Mouse (Mus musculus) adrenal gland, adult 18-20 months (tissue): ENCODE data around the gene Smim22. TPM values are rescaled to one million over a fixed set of nuclear protein-coding genes. Genes with fewer than 3 reads are reported as not detected.

Experiments
- DNase-seq, 2 experiments: peaks; one replicate each; pipeline ENCODE4 v3.0.0; 2021 to 2022; ENCODE audit warnings: low spot score in 2 of 2
- total RNA-seq, 2 experiments: library from RNA; stranded (reverse); gene quantifications; 1 replicate in 1 of 2; 2 replicates in 1 of 2; pipeline ENCODE4 v1.2.3; 2021

Smim22 gene
- total RNA-seq, 2 experiments from 2014 or later, result not detected

- no peak for DNase-seq
Measured at GRCm38 (mm10) chr16:5007492-5007891, 404 bp downstream of the Smim22 start.

- no peak for DNase-seq
Measured at GRCm38 (mm10) chr16:5008076-5008475, 988 bp downstream of the Smim22 start.

- DNase-seq, result no peak
Measured at GRCm38 (mm10) chr16:5010371-5010935, 3.4 kb downstream of the Smim22 start.

- DNase-seq, result no peak
Measured at GRCm38 (mm10) chr16:5011285-5011684, 4.2 kb downstream of the Smim22 start.

GRCm38 (mm10) chr16:5012036-5013005, 5.2 kb downstream of the Smim22 start:
- DNase-seq, result no peak

- peak; percentile 87 to 93 for DNase-seq
Measured at GRCm38 (mm10) chr16:5013054-5013838, 6.2 kb downstream of the Smim22 start, which contains the start of gene Rogdi. Rogdi (minus strand) TSS chr16:5013553.

GRCm38 (mm10) chr16:5014578-5014977, 7.5 kb downstream of the Smim22 start:
- no peak for DNase-seq

GRCm38 (mm10) chr16:5024021-5024420, 16.9 kb downstream of the Smim22 start:
- no peak for DNase-seq

- no peak for DNase-seq
Measured at GRCm38 (mm10) chr16:5029847-5030246, 22.8 kb downstream of the Smim22 start.

- no peak for DNase-seq
Measured at GRCm38 (mm10) chr16:5035591-5035990, 28.5 kb downstream of the Smim22 start.

GRCm38 (mm10) chr16:5036649-5037234, 29.7 kb downstream of the Smim22 start:
- DNase-seq, result no peak

- DNase-seq, result no peak
Measured at GRCm38 (mm10) chr16:5045322-5045721, 38.2 kb downstream of the Smim22 start.

GRCm38 (mm10) chr16:5049182-5049773, 42.2 kb downstream of the Smim22 start:
- no peak for DNase-seq

GRCm38 (mm10) chr16:5049774-5050234, 42.7 kb downstream of the Smim22 start, which contains the start of the genes Glyr1 and Ubn1:
Glyr1 (minus strand) TSS chr16:5049863.
Ubn1 (plus strand) TSS chr16:5050057.
- DNase-seq, result peak; percentile 96 to 97

GRCm38 (mm10) chr16:5050251-5051110, 43.4 kb downstream of the Smim22 start:
- peak; percentile 74 to 76 for DNase-seq
